Mouse (Mus musculus): ENCODE measurements around the gene Ap1g1. TPM values are rescaled to one million over a fixed set of nuclear protein-coding genes. Genes with fewer than 3 reads are reported as not detected.
A peak's percentile ranks its signal among the peaks of the same experiment; 100 is the strongest.

Gene Ap1g1
- total RNA-seq, 1 experiment from 2014 or later: 71.5 TPM

DNA sequence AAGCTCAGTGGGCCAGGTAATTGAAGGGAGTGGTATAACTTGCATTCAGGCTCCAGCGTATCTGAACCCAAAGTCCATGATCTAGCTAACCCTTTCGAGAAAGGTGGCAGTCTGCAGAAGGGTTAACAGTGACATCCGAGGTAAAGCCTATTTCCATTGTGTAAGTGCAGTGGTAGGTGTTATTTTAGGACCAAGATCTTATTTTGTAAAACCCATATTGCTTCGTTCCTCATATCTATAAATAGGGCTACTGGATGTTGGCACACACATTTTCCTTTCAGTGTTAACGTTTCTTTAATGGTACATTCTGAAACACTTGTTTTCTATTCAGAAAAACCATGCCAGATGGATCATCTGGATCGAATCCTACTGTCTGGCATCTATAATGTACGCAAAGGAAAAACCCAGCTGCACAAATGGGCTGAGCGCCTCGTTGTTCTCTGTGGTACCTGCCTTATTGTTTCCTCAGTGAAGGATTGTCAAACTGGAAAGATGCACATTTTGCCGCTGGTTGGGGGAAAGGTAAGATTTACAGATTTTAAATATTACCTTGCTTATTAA, 125.6 kb downstream of the Ap1g1 start:
- ATAC-seq (replicated peaks; ENCODE audit: insufficient number of reproducible peaks, low FRiP score, low TSS enrichment, poor library complexity, severe bottlenecking): peak; percentile 53; the same call in 1 of the 2 replicates

DNA sequence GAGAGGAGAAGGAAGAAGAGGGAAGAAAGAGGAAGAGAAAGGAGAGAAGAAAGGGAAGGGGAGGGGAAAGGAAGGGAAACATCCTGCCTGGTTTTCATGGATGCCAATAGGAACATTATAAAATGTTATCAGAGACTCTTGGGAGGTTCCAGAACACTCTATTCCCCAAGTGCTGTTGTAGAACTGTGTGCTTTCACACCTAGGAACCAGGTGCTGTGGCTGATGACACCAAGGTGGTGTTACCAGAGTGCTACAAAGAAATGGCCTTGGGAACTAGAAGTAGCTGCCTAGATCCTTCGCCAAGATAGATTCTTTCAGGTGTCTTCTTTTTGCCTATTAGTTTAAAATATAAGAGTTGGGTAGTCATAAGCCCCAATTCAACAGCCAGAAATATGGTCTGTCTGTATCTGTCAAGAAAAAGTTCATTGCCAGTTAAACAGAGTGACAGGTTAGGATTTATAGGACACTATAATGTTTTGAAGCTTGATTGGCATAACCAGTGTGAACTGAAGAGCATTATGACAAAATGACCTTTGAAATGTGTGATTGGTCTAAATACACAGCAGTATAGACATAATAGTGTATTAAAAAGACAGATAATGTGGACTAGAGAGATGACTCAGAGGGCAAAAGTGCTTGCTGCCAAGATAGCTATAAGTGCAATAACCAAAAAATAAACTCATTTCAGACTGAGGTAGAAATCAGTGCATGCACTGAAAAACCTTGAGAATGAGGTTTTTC, 126.7 kb downstream of the Ap1g1 start:
- ATAC-seq (replicated peaks; ENCODE audit: insufficient number of reproducible peaks, low FRiP score, low TSS enrichment, poor library complexity, severe bottlenecking): no peak

DNA sequence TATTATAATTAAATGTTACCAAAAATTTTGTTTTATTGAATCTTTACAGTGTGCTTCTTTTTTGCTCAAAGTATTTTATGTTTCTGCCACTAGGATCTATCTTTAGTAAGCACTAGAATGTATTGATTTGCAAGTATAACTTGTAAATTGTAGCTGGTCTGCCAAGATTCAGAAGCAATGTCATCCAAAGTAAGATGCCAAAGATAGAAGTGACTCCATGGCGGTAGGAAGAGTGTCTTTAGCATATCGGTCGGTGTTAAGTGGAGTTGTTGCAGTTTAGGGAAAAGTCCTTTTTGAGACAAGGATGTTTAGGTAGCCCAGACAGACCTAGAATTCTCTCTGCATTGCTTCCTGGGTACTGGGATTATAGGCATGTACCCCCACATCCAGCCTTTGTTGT, 128.6 kb downstream of the Ap1g1 start:
- no peak for ATAC-seq (replicated peaks; ENCODE audit: insufficient number of reproducible peaks, low FRiP score, low TSS enrichment, poor library complexity, severe bottlenecking)

GRCm38 (mm10) chr8:109907376-109907775, 129.0 kb downstream of the Ap1g1 start:
- ATAC-seq (replicated peaks; ENCODE audit: insufficient number of reproducible peaks, low FRiP score, low TSS enrichment, poor library complexity, severe bottlenecking): no peak

Other genes starting within 250 kb of the Ap1g1 start
- 89.8 to 95.4 TPM (median 90.7 TPM) in 3 replicates for gene Dhx38, start 212.7 kb upstream of the Ap1g1 start, total RNA-seq (2017)
- gene Txnl4b, start 212.7 kb upstream of the Ap1g1 start, total RNA-seq (2017): 8.9 to 10.1 TPM (median 9.8 TPM) in 3 replicates
- gene Hp, start 199.4 kb upstream of the Ap1g1 start, total RNA-seq (2017): 90.5 to 206 TPM (median 128 TPM) in 3 replicates
- 6.1 to 12.4 TPM (median 11.2 TPM) in 3 replicates for gene Dhodh, start 169.9 kb upstream of the Ap1g1 start, total RNA-seq (2017)
- 1.1 TPM in 1 of 3 replicates, not detected in the others for gene Pkd1l3, start 164.0 kb upstream of the Ap1g1 start, total RNA-seq (2017)
- gene Ist1, start 85.3 kb upstream of the Ap1g1 start, total RNA-seq (2017): 139 to 149 TPM (median 144 TPM) in 3 replicates
- 12.7 to 16.6 TPM (median 16.3 TPM) in 3 replicates for gene Zfp821, start 73.0 kb upstream of the Ap1g1 start, total RNA-seq (2017)
- 19.1 to 27.7 TPM (median 20.6 TPM) in 3 replicates for gene Atxn1l, start 40.8 kb upstream of the Ap1g1 start, total RNA-seq (2017)
- gene Phlpp2, start 90.0 kb downstream of the Ap1g1 start, total RNA-seq (2017): 7.3 to 11.4 TPM (median 9.1 TPM) in 3 replicates
- gene Marveld3, start 183.6 kb downstream of the Ap1g1 start, total RNA-seq (2017): not detected in 3 replicates
- gene Tat, start 211.9 kb downstream of the Ap1g1 start, total RNA-seq (2017): not detected in 3 replicates

Data from monocyte, adult 5-6 weeks (primary cell).